Comparison of ENCODE assay signal across 25 mouse cellular contexts in the genomic region with DNA sequence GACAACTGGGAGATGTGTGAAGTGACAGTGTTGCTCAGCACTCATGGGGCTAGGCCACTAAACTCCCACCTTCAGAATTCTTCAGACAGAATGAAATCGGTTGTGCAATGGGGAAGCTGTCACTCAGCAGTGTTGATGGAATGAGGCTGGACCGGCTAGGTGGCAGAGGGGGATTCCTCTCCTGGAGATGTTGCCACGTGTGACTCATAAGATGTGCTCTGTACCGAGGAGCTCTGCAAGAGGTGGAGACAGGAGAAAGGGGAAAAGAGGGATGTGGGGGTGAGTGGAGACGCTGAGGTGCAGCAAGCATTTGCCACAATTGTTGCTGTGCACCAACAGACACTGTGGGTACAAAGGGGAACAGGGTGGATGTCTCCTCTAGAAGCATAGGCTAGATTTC.
A peak's percentile ranks its signal among the peaks of the same experiment; 100 is the strongest.
DNase-seq lines count a peak whose midpoint lies in the region; ATAC-seq lines count a peak whose summit lies in the region.
"Had no signal": no experiment of that assay in that cellular context is flagged by ENCODE, and none has a peak within 500 bp of the region (broad histone marks: within the 10 kb centered on the region; RNA-seq: fewer than 3 reads in every experiment).

No protein-coding gene starts in this region.

- no peaks in the 10 kb centered on the region for H3K36me3 ChIP-seq in lung, embryonic 16.5 days (ENCODE audit: control insufficient read depth, insufficient read depth, low read length)
- H3K36me3 ChIP-seq in embryonic facial prominence, embryonic 10.5 days (replicated peaks), result no peaks in the 10 kb centered on the region
- H3K36me3 ChIP-seq: embryonic facial prominence, embryonic 13.5 days; limb, embryonic 13.5 days; liver, embryonic 12.5 days; midbrain, embryonic 12.5 days had no signal

- H3K27me3 ChIP-seq in lung, embryonic 16.5 days (ENCODE audit: control insufficient read depth, insufficient read depth, low read depth, low read length), result no peaks in the 10 kb centered on the region
- 0 out of 2 replicates have a peak, but pooled peaks cover 4% of the 10 kb centered on the region for H3K27me3 ChIP-seq in embryonic facial prominence, embryonic 10.5 days (replicated peaks; ENCODE audit: low read depth, poor library complexity, severe bottlenecking)
- H3K27me3 ChIP-seq: embryonic facial prominence, embryonic 13.5 days; limb, embryonic 13.5 days; midbrain, embryonic 12.5 days had no signal

- no peaks in the 10 kb centered on the region for H3K9me3 ChIP-seq in lung, embryonic 16.5 days (ENCODE audit: control insufficient read depth, low read length)
- H3K9me3 ChIP-seq in embryonic facial prominence, embryonic 10.5 days, result no peaks in the 10 kb centered on the region
- H3K9me3 ChIP-seq: embryonic facial prominence, embryonic 13.5 days; limb, embryonic 13.5 days; liver, embryonic 12.5 days; midbrain, embryonic 12.5 days had no signal

- H3K4me1 ChIP-seq in lung, embryonic 16.5 days (replicated peaks; ENCODE audit: control insufficient read depth, insufficient read depth, low read length), result no peaks in the 10 kb centered on the region
- peaks cover 6% of the 10 kb centered on the region; the same call in 1 of the 2 replicates for H3K4me1 ChIP-seq in embryonic facial prominence, embryonic 10.5 days
- H3K4me1 ChIP-seq: liver, embryonic 12.5 days; megakaryocyte, embryonic 14.5 days; midbrain, embryonic 12.5 days had no signal

- no peak overlapping the region for H3K4me2 ChIP-seq in lung, embryonic 16.5 days (ENCODE audit: low read depth, low read length)
- H3K4me2 ChIP-seq: embryonic facial prominence, embryonic 13.5 days; heart, embryonic 11.5 days; hindbrain, embryonic 14.5 days; limb, embryonic 13.5 days; liver, embryonic 12.5 days; midbrain, embryonic 12.5 days had no signal

- DNase-seq in frontal cortex, postnatal 10 days (ENCODE audit: low spot score in 2 of 2), result no peak
- DNase-seq in lung, postnatal 25 days (ENCODE audit: low spot score), result no peak
- DNase-seq in 3T3-L1 (ENCODE audit: low read depth, low spot score), result peak; percentile 60
- DNase-seq in embryonic facial prominence, embryonic 10.5 days (ENCODE audit: low spot score), result peak; percentile 43
- no peak for DNase-seq in left cerebral cortex, postnatal 10 days (ENCODE audit: extremely low spot score in 1 of 2, low spot score in 2 of 2)
- DNase-seq: adrenal gland, postnatal 25 days; cerebellum, adult 18-20 months; cerebellum, postnatal 14 days; forebrain, postnatal 0 days; gastrocnemius, postnatal 14 days; kidney, postnatal 10 days; liver, postnatal 0 days; lung, postnatal 36 days had no signal

- WGBS in lung, embryonic 16.5 days, result 33% methylated on average over 5 of the region's 5 CpGs
- 65% methylated on average over 5 of the region's 5 CpGs for WGBS in embryonic facial prominence, embryonic 10.5 days

- no peak overlapping the region for H3K9ac ChIP-seq in lung, embryonic 16.5 days (ENCODE audit: low read length)
- H3K9ac ChIP-seq: embryonic facial prominence, embryonic 13.5 days; forebrain, postnatal 0 days; hindbrain, embryonic 14.5 days; limb, embryonic 13.5 days; liver, embryonic 12.5 days; liver, postnatal 0 days; midbrain, embryonic 12.5 days had no signal

- ATAC-seq in frontal cortex, adult (ENCODE audit: low TSS enrichment), result peak; percentile 17; the same call in 1 of the 2 replicates
- ATAC-seq in lung, embryonic 16.5 days (ENCODE audit: low read depth), result peak; percentile 54; the same call in 1 of the 2 replicates
- ATAC-seq: CD4-positive, CD25-positive, alpha-beta regulatory T cell, adult 4 months; forebrain, postnatal 0 days; intestine, postnatal 0 days; liver, embryonic 12.5 days; liver, postnatal 0 days had no signal

- no peak overlapping the region for H3K4me3 ChIP-seq in lung, embryonic 16.5 days (ENCODE audit: low read length)
- no peak overlapping the region for H3K4me3 ChIP-seq in embryonic facial prominence, embryonic 10.5 days
- H3K4me3 ChIP-seq: embryonic facial prominence, embryonic 13.5 days; erythroblast, embryonic 14.5 days; limb, embryonic 13.5 days; liver, embryonic 12.5 days; megakaryocyte, embryonic 14.5 days; midbrain, embryonic 12.5 days had no signal

- no peak overlapping the region for H3K27ac ChIP-seq in lung, embryonic 16.5 days (ENCODE audit: low read length)
- H3K27ac ChIP-seq in embryonic facial prominence, embryonic 10.5 days (replicated peaks), result no peak overlapping the region
- H3K27ac ChIP-seq: embryonic facial prominence, embryonic 13.5 days; hindbrain, embryonic 14.5 days; limb, embryonic 13.5 days; liver, embryonic 12.5 days; midbrain, embryonic 12.5 days had no signal

- intact Hi-C loops in left cerebral cortex, postnatal 10 days (cut with DNase I), result no loop called here

Comparison
In these comparisons a context has a peak if more than half of its experiments do, and no peak if none do; other contexts are left out.
1. DNase-seq: peak in 3T3-L1 (single experiment) and embryonic facial prominence, embryonic 10.5 days (single experiment); none in frontal cortex, postnatal 10 days (0 of 2), lung, postnatal 25 days (single experiment) and left cerebral cortex, postnatal 10 days (0 of 2).